Mouse (Mus musculus): ENCODE data around the gene Tango2. TPM values are rescaled to one million over a fixed set of nuclear protein-coding genes. Genes with fewer than 3 reads are reported as not detected.
A peak's percentile ranks its signal among the peaks of the same experiment; 100 is the strongest.

The Tango2 gene
- total RNA-seq, 2 experiments from 2014 or later = 32.8 to 37.0 TPM

GRCm38 (mm10) chr16:18252736-18253135 lies 95.2 kb downstream of the Tango2 start:
- DNase-seq = no peak

GRCm38 (mm10) chr16:18250828-18251790 lies 96.8 kb downstream of the Tango2 start:
- DNase-seq = no peak

Small RNA genes lying within 50 kb of the gene (microRNA-seq; reads per million reads assigned to microRNA genes)
- 1.4 reads per million for gene Gm24572
- gene Gm26219 = not detected
- 186 reads per million, percentile 52 among the genes with 10 or more reads in this experiment for gene Mir1306
- gene Mir185 = 94.2 reads per million, percentile 44 among the genes with 10 or more reads in this experiment

Other genes starting within 250 kb of the Tango2 start
- under 1 TPM; 0.66 to 0.94 TPM for gene Rtn4r, start 220.5 kb downstream of the Tango2 start, total RNA-seq (2021)
- gene Ccdc188, start 130.2 kb downstream of the Tango2 start, total RNA-seq (2021) = not detected
- gene Zdhhc8, start 113.0 kb downstream of the Tango2 start, total RNA-seq (2021) = 10 to 100 TPM; 18.9 to 20.5 TPM
- 10 to 100 TPM; 34.2 to 46.7 TPM for gene Trmt2a, start 99.4 kb downstream of the Tango2 start, total RNA-seq (2021)
- gene Ranbp1, start 99.4 kb downstream of the Tango2 start, total RNA-seq (2021) = 100 to 1,000 TPM; 123 to 127 TPM
- gene Gm49776, start 89.8 kb downstream of the Tango2 start, total RNA-seq (2021) = not detected
- 10 to 100 TPM; 26.8 to 41.9 TPM for gene Dgcr8, start 58.9 kb downstream of the Tango2 start, total RNA-seq (2021)
- 10 to 100 TPM; 29.4 to 39.2 TPM for gene Arvcf, start 79 bp upstream of the Tango2 start, total RNA-seq (2021)
- gene Txnrd2, start 78.3 kb upstream of the Tango2 start, total RNA-seq (2021) = 10 to 100 TPM; 61.5 to 62.8 TPM
- gene Comt, start 78.7 kb upstream of the Tango2 start, total RNA-seq (2021) = 100 to 1,000 TPM; 131 to 148 TPM
- 1 to 10 TPM; 6.3 to 7.7 TPM for gene Gnb1l, start 150.6 kb upstream of the Tango2 start, total RNA-seq (2021)
- gene Rtl10, start 150.8 kb upstream of the Tango2 start, total RNA-seq (2021) = 1 to 10 TPM; 4.0 to 7.1 TPM
- gene Tbx1, start 242.6 kb upstream of the Tango2 start, total RNA-seq (2021) = 1 to 10 TPM; 1.2 to 9.1 TPM

Measured in adrenal gland, postnatal 10 days (tissue).